Mouse (Mus musculus): Measurements from ENCODE around the gene Sdhaf3. TPM values are rescaled to one million over a fixed set of nuclear protein-coding genes. Genes with fewer than 3 reads are reported as not detected.
"Not testable (repeated sequence)": the region's sequence is repeated elsewhere in the genome, so short reads cannot be mapped to it uniquely, and the experiment has no call there.

Gene Sdhaf3
- polyA plus RNA-seq, 1 experiment from 2014 or later: 7.1 TPM

- WGBS: 49% methylated on average over 6 of the region's 6 CpGs
- peak; percentile 60 for ATAC-seq
- H3K9ac ChIP-seq (replicated peaks): no peak overlapping the region
Observed at GRCm38 (mm10) chr6:6955395-6955763, 425 bp upstream of the Sdhaf3 start.

GRCm38 (mm10) chr6:6959234-6959633, 3.4 kb downstream of the Sdhaf3 start:
- not testable (repeated sequence) for H3K9ac ChIP-seq (replicated peaks); H3K4me2 ChIP-seq (replicated peaks); H3K27ac ChIP-seq; H3K4me1 ChIP-seq (replicated peaks); H3K4me3 ChIP-seq (replicated peaks); H3K36me3 ChIP-seq; H3K9me3 ChIP-seq; H3K27me3 ChIP-seq; ATAC-seq
- WGBS: 95% methylated on average over 2 of the region's 4 CpGs

More at GRCm38 (mm10) chr6:6955395-6955763, 425 bp upstream of the Sdhaf3 start:
- Histone ChIP-seq H3K27ac (peak overlapping the region; percentile 44; the same call in 1 of the 2 replicates), H3K4me2 (replicated peaks) (peak overlapping the region; percentile 84), H3K9me3 (no peaks in the 10 kb centered on the region), H3K4me1 (replicated peaks) (peaks cover 10% of the 10 kb centered on the region), H3K4me3 (replicated peaks) (peak overlapping the region; percentile 73), H3K27me3 (peaks cover 8% of the 10 kb centered on the region; the same call in 1 of the 2 replicates), H3K36me3 (no peaks in the 10 kb centered on the region)

- Histone ChIP-seq H3K36me3 (no peaks in the 10 kb centered on the region), H3K4me1 (replicated peaks) (no peaks in the 10 kb centered on the region), H3K9me3 (no peaks in the 10 kb centered on the region), H3K27me3 (no peaks in the 10 kb centered on the region), H3K9ac (replicated peaks) (no peak overlapping the region), H3K27ac (no peak overlapping the region), H3K4me3 (replicated peaks) (no peak overlapping the region), H3K4me2 (replicated peaks) (no peak overlapping the region)
- WGBS: 87% methylated on average over 4 of the region's 4 CpGs
- ATAC-seq: no peak
Observed at GRCm38 (mm10) chr6:6997226-6997946, 41.6 kb downstream of the Sdhaf3 start.

GRCm38 (mm10) chr6:6997956-6998355, 42.2 kb downstream of the Sdhaf3 start:
- no peaks in the 10 kb centered on the region for H3K9me3 ChIP-seq
- no peak overlapping the region for H3K4me2 ChIP-seq (replicated peaks)
- WGBS: 93% methylated on average over 1 of the region's 1 CpGs
- no peaks in the 10 kb centered on the region for H3K4me1 ChIP-seq (replicated peaks)
- no peak overlapping the region for H3K4me3 ChIP-seq (replicated peaks)
- ATAC-seq: no peak
- no peak overlapping the region for H3K27ac ChIP-seq
- H3K9ac ChIP-seq (replicated peaks): no peak overlapping the region
- no peaks in the 10 kb centered on the region for H3K36me3 ChIP-seq
- H3K27me3 ChIP-seq: no peaks in the 10 kb centered on the region

GRCm38 (mm10) chr6:6999015-6999414, 43.2 kb downstream of the Sdhaf3 start:
- no peak overlapping the region for H3K4me2 ChIP-seq (replicated peaks)
- H3K4me3 ChIP-seq (replicated peaks): no peak overlapping the region
- no peaks in the 10 kb centered on the region for H3K4me1 ChIP-seq (replicated peaks)
- 92% methylated on average over 3 of the region's 3 CpGs for WGBS
- no peaks in the 10 kb centered on the region for H3K36me3 ChIP-seq
- no peaks in the 10 kb centered on the region for H3K9me3 ChIP-seq
- no peak overlapping the region for H3K27ac ChIP-seq
- H3K27me3 ChIP-seq: no peaks in the 10 kb centered on the region
- ATAC-seq: no peak
- H3K9ac ChIP-seq (replicated peaks): no peak overlapping the region

GRCm38 (mm10) chr6:7003085-7003484, 47.3 kb downstream of the Sdhaf3 start:
- H3K27me3 ChIP-seq: no peaks in the 10 kb centered on the region
- H3K36me3 ChIP-seq: no peaks in the 10 kb centered on the region
- no peaks in the 10 kb centered on the region for H3K4me1 ChIP-seq (replicated peaks)
- WGBS: 55% methylated on average over 4 of the region's 4 CpGs
- H3K27ac ChIP-seq: no peak overlapping the region
- H3K4me2 ChIP-seq (replicated peaks): no peak overlapping the region
- H3K9me3 ChIP-seq: no peaks in the 10 kb centered on the region
- no peak overlapping the region for H3K9ac ChIP-seq (replicated peaks)
- no peak overlapping the region for H3K4me3 ChIP-seq (replicated peaks)
- no peak for ATAC-seq

GRCm38 (mm10) chr6:7004005-7004404, 48.2 kb downstream of the Sdhaf3 start:
- Histone ChIP-seq H3K27me3 (no peaks in the 10 kb centered on the region), H3K4me3 (replicated peaks) (no peak overlapping the region), H3K4me1 (replicated peaks) (no peaks in the 10 kb centered on the region), H3K9ac (replicated peaks) (no peak overlapping the region), H3K4me2 (replicated peaks) (no peak overlapping the region), H3K27ac (no peak overlapping the region), H3K9me3 (no peaks in the 10 kb centered on the region), H3K36me3 (no peaks in the 10 kb centered on the region)
- no peak for ATAC-seq
- WGBS: 66% methylated on average over 2 of the region's 2 CpGs

- H3K4me1 ChIP-seq (replicated peaks): no peaks in the 10 kb centered on the region
- ATAC-seq: no peak
Observed at GRCm38 (mm10) chr6:7038087-7038486, 82.3 kb downstream of the Sdhaf3 start.

GRCm38 (mm10) chr6:7038835-7039234, 83.0 kb downstream of the Sdhaf3 start:
- H3K27ac ChIP-seq: no peak overlapping the region
- peaks cover 6% of the 10 kb centered on the region; the same call in 1 of the 2 replicates for H3K36me3 ChIP-seq
- no peak overlapping the region for H3K9ac ChIP-seq (replicated peaks)
- no peaks in the 10 kb centered on the region for H3K4me1 ChIP-seq (replicated peaks)
- H3K9me3 ChIP-seq: no peaks in the 10 kb centered on the region
- WGBS: 95% methylated on average over 5 of the region's 5 CpGs
- no peaks in the 10 kb centered on the region for H3K27me3 ChIP-seq
- no peak overlapping the region for H3K4me2 ChIP-seq (replicated peaks)
- no peak for ATAC-seq
- no peak overlapping the region for H3K4me3 ChIP-seq (replicated peaks)

More at GRCm38 (mm10) chr6:7038087-7038486, 82.3 kb downstream of the Sdhaf3 start:
- Histone ChIP-seq H3K9me3 (no peaks in the 10 kb centered on the region), H3K36me3 (peaks cover 6% of the 10 kb centered on the region; the same call in 1 of the 2 replicates), H3K4me2 (replicated peaks) (no peak overlapping the region), H3K27ac (no peak overlapping the region), H3K27me3 (no peaks in the 10 kb centered on the region), H3K9ac (replicated peaks) (no peak overlapping the region), H3K4me3 (replicated peaks) (no peak overlapping the region)
- WGBS: 86% methylated on average over 6 of the region's 6 CpGs

GRCm38 (mm10) chr6:7041912-7042311, 86.1 kb downstream of the Sdhaf3 start:
- no peak overlapping the region for H3K9ac ChIP-seq (replicated peaks)
- H3K36me3 ChIP-seq: peaks cover 6% of the 10 kb centered on the region; the same call in 1 of the 2 replicates
- 93% methylated on average over 1 of the region's 1 CpGs for WGBS
- no peak overlapping the region for H3K4me2 ChIP-seq (replicated peaks)
- H3K27ac ChIP-seq: no peak overlapping the region
- no peaks in the 10 kb centered on the region for H3K4me1 ChIP-seq (replicated peaks)
- no peaks in the 10 kb centered on the region for H3K27me3 ChIP-seq
- ATAC-seq: no peak
- H3K9me3 ChIP-seq: no peaks in the 10 kb centered on the region
- no peak overlapping the region for H3K4me3 ChIP-seq (replicated peaks)

GRCm38 (mm10) chr6:7062819-7063218, 107.0 kb downstream of the Sdhaf3 start:
- Histone ChIP-seq H3K9me3 (no peaks in the 10 kb centered on the region), H3K36me3 (no peaks in the 10 kb centered on the region), H3K4me2 (replicated peaks) (no peak overlapping the region), H3K9ac (replicated peaks) (no peak overlapping the region), H3K27ac (no peak overlapping the region), H3K27me3 (no peaks in the 10 kb centered on the region), H3K4me1 (replicated peaks) (no peaks in the 10 kb centered on the region), H3K4me3 (replicated peaks) (no peak overlapping the region)
- ATAC-seq: no peak
- 78% methylated on average over 3 of the region's 3 CpGs for WGBS

- Histone ChIP-seq H3K4me2 (replicated peaks) (no peak overlapping the region), H3K27ac (no peak overlapping the region), H3K4me3 (replicated peaks) (no peak overlapping the region), H3K27me3 (no peaks in the 10 kb centered on the region), H3K4me1 (replicated peaks) (no peaks in the 10 kb centered on the region), H3K9me3 (no peaks in the 10 kb centered on the region), H3K36me3 (no peaks in the 10 kb centered on the region), H3K9ac (replicated peaks) (no peak overlapping the region)
- WGBS: 43% methylated on average over 3 of the region's 3 CpGs
- ATAC-seq: no peak
Observed at GRCm38 (mm10) chr6:7068782-7069181, 113.0 kb downstream of the Sdhaf3 start.

- Histone ChIP-seq H3K4me3 (replicated peaks) (no peak overlapping the region), H3K27ac (no peak overlapping the region), H3K9me3 (no peaks in the 10 kb centered on the region), H3K4me2 (replicated peaks) (no peak overlapping the region), H3K4me1 (replicated peaks) (no peaks in the 10 kb centered on the region), H3K36me3 (no peaks in the 10 kb centered on the region), H3K9ac (replicated peaks) (no peak overlapping the region), H3K27me3 (no peaks in the 10 kb centered on the region)
- WGBS: 71% methylated on average over 2 of the region's 2 CpGs
- no peak for ATAC-seq
Observed at GRCm38 (mm10) chr6:7069463-7069862, 113.7 kb downstream of the Sdhaf3 start.
